13 mouse cellular contexts compared by ENCODE assay signal in the genomic region with DNA sequence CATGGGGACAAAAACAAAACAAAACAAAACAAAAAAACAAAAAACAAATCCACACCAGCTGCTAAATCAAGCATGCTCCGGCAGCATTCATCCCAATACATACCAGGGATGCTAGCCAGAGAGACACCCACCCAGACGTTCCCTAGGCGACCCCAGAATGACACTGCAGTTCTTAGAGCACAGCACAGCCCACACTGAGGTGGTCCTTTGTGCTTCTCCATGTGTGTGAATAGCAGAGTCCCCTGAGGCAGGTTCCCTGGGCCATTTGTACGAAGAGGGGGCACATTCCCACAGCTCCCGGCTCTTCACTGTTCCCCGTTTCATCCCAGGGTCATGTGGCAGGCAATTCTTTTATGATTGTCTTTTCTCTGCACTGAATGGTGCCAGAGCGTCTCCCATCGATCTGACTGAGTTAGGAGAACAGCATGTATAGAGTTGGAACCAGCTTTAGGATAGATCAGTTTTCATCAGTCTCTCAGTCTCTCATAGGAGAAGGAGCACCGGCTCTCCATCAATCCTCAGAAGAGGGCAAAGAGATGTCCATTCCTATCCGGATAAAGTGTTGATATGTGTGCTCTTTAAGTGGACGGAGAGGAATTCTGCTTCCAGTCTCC.
DNase-seq lines count a peak whose midpoint lies in the region; ATAC-seq and TF ChIP-seq lines count a peak whose summit lies in the region.
"Had no signal": no experiment of that assay in that cellular context is flagged by ENCODE, and none has a peak within 500 bp of the region (broad histone marks: within the 10 kb centered on the region; RNA-seq: fewer than 3 reads in every experiment).

No protein-coding gene starts in this region.

- no peaks in the 10 kb centered on the region for H3K36me3 ChIP-seq in embryonic facial prominence, embryonic 15.5 days
- no peaks in the 10 kb centered on the region for H3K36me3 ChIP-seq in hindbrain, embryonic 14.5 days (replicated peaks; ENCODE audit: control insufficient read depth, insufficient read depth)
- no peaks in the 10 kb centered on the region for H3K36me3 ChIP-seq in liver, embryonic 12.5 days

- peaks cover 18% of the 10 kb centered on the region for H3K4me1 ChIP-seq in embryonic facial prominence, embryonic 15.5 days
- peaks cover 10% of the 10 kb centered on the region; the same call in 1 of the 2 replicates for H3K4me1 ChIP-seq in hindbrain, embryonic 14.5 days (replicated peaks; ENCODE audit: control insufficient read depth, insufficient read depth, low read length)
- H3K4me1 ChIP-seq in liver, embryonic 12.5 days, result no peaks in the 10 kb centered on the region
- H3K4me1 ChIP-seq: megakaryocyte, embryonic 14.5 days had no signal

- H3K27me3 ChIP-seq in embryonic facial prominence, embryonic 15.5 days, result no peaks in the 10 kb centered on the region
- no peaks in the 10 kb centered on the region for H3K27me3 ChIP-seq in hindbrain, embryonic 14.5 days (ENCODE audit: control insufficient read depth, insufficient read depth, low read length)
- H3K27me3 ChIP-seq in liver, embryonic 12.5 days (replicated peaks), result no peaks in the 10 kb centered on the region
- H3K27me3 ChIP-seq: megakaryocyte, embryonic 14.5 days had no signal

- no peak for TF ChIP-seq POLR2A in brain, embryonic 14.5 days (IDR thresholded peaks at IDR 0.05; ENCODE audit: borderline replicate concordance, extremely low read depth, insufficient read depth, insufficient read length, poor library complexity, severe bottlenecking)

- H3K4me3 ChIP-seq in embryonic facial prominence, embryonic 15.5 days (replicated peaks), result no peak overlapping the region
- no peak overlapping the region for H3K4me3 ChIP-seq in hindbrain, embryonic 14.5 days (replicated peaks; ENCODE audit: low read length)
- H3K4me3 ChIP-seq in liver, embryonic 12.5 days, result no peak overlapping the region
- H3K4me3 ChIP-seq: layer of hippocampus, adult 2 months; megakaryocyte, embryonic 14.5 days had no signal

- peak; percentile 81 for DNase-seq in brain, embryonic 14.5 days (ENCODE audit: low read depth)
- DNase-seq in hindbrain, embryonic 14.5 days (ENCODE audit: low spot score), result no peak
- peak; percentile 52 for DNase-seq in neural tube, embryonic 10.5 days (ENCODE audit: extremely low spot score, low spot score)
- no peak for DNase-seq in ovary, postnatal 10 days (ENCODE audit: low spot score)
- DNase-seq in layer of hippocampus, postnatal 25 days (ENCODE audit: extremely low spot score in 1 of 2, low spot score in 1 of 2), result no peak
- no peak for DNase-seq in gastrocnemius, adult 8-10 months (ENCODE audit: low spot score in 2 of 2)
- DNase-seq: gastrocnemius, postnatal 25 days; kidney, adult 11 months; liver, postnatal 0 days had no signal

- H3K9ac ChIP-seq in embryonic facial prominence, embryonic 15.5 days, result no peak overlapping the region
- no peak overlapping the region for H3K9ac ChIP-seq in hindbrain, embryonic 14.5 days
- no peak overlapping the region for H3K9ac ChIP-seq in liver, embryonic 12.5 days
- H3K9ac ChIP-seq: liver, postnatal 0 days had no signal

- H3K27ac ChIP-seq in embryonic facial prominence, embryonic 15.5 days (replicated peaks), result no peak overlapping the region
- 0 out of 2 replicates have a peak overlapping the region, but pooled peaks have one; percentile 9 for H3K27ac ChIP-seq in hindbrain, embryonic 14.5 days
- H3K27ac ChIP-seq in liver, embryonic 12.5 days, result no peak overlapping the region

- no peaks in the 10 kb centered on the region for H3K9me3 ChIP-seq in embryonic facial prominence, embryonic 15.5 days (replicated peaks)
- H3K9me3 ChIP-seq in hindbrain, embryonic 14.5 days (ENCODE audit: control insufficient read depth, low read length), result no peaks in the 10 kb centered on the region
- H3K9me3 ChIP-seq in liver, embryonic 12.5 days (replicated peaks), result no peaks in the 10 kb centered on the region

- TF ChIP-seq CTCF in brain, embryonic 14.5 days (IDR thresholded peaks at IDR 0.05; ENCODE audit: borderline replicate concordance, extremely low read depth, insufficient read depth, insufficient read length), result no peak

- H3K4me2 ChIP-seq in embryonic facial prominence, embryonic 15.5 days (replicated peaks), result no peak overlapping the region
- H3K4me2 ChIP-seq in hindbrain, embryonic 14.5 days (replicated peaks), result no peak overlapping the region
- no peak overlapping the region for H3K4me2 ChIP-seq in liver, embryonic 12.5 days

- 0 out of 2 replicates have a peak, but pooled peaks have one; percentile 34 for ATAC-seq in embryonic facial prominence, embryonic 15.5 days (ENCODE audit: insufficient number of reproducible peaks, low FRiP score, low TSS enrichment, low read depth)
- ATAC-seq in hindbrain, embryonic 14.5 days (ENCODE audit: low FRiP score), result peak; percentile 49
- ATAC-seq in liver, embryonic 12.5 days, result no peak
- ATAC-seq: liver, postnatal 0 days had no signal

- 37% methylated on average over 11 of the region's 11 CpGs for WGBS in embryonic facial prominence, embryonic 15.5 days
- WGBS in hindbrain, embryonic 14.5 days, result 15% methylated on average over 11 of the region's 11 CpGs
- WGBS in liver, embryonic 12.5 days (ENCODE audit: insufficient replicate concordance), result 55% methylated on average over 11 of the region's 11 CpGs

Comparison
In these comparisons a context has a peak if more than half of its experiments do, and no peak if none do; other contexts are left out.
1. DNase-seq: peak in brain, embryonic 14.5 days (single experiment) and neural tube, embryonic 10.5 days (single experiment); none in hindbrain, embryonic 14.5 days (single experiment), ovary, postnatal 10 days (single experiment), layer of hippocampus, postnatal 25 days (0 of 2) and gastrocnemius, adult 8-10 months (0 of 2).